Mouse (Mus musculus) cerebellum, adult 18-20 months (tissue): Measurements from ENCODE around the gene Gm16434.
A peak's percentile ranks its signal among the peaks of the same experiment; 100 is the strongest.
"Not testable (repeated sequence)": the region's sequence is repeated elsewhere in the genome, so short reads cannot be mapped to it uniquely, and the experiment has no call there.

ENCODE experiments used
- DNase-seq, 2 experiments: peaks; one replicate each; pipeline ENCODE4 v3.0.0; 2021

Gm16434 gene

GRCm38 (mm10) chr14:7194440-7194839 is at the start of gene Gm16434:
TSS of gene Gm16434 (minus strand) at chr14:7194540.
- not testable (repeated sequence) for DNase-seq

- peak in 1 of 2 experiments; percentile 0 for DNase-seq
These were observed 49.2 kb upstream of the Gm16434 start for GRCm38 (mm10) chr14:7243498-7243897.

- DNase-seq: peak in 1 of 2 experiments; percentile 2
These were observed 5.7 kb upstream of the Gm16434 start for GRCm38 (mm10) chr14:7200070-7200469.

- DNase-seq: not testable (repeated sequence)
These were observed 19.8 kb downstream of the Gm16434 start, which contains the start of gene Gm3512 for GRCm38 (mm10) chr14:7174483-7174971. TSS of gene Gm3512 (minus strand) at chr14:7174533.
